22 mouse cellular contexts compared by ENCODE assay signal in the genomic region with DNA sequence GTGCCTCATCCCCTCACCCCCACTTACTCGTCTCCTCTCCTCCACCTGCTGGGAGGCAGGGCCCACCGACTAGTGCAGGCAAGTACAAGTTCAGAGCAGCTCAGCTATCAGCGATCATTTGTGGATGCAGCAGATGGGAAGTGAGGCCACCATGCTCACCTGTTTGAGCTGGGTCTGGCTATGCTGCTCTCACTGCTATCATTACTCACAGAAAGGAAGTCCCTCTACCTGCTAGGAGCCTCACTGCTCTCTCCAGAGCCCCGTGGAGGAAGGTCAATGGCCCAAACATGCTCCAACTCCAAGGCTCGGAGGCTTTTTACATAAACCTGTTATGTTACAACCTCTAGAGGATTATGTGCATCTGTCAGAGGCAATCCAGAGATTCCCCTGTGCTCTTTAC. TPM values are rescaled to one million over a fixed set of nuclear protein-coding genes. Genes with fewer than 3 reads are reported as not detected.
"Had no signal": no experiment of that assay in that cellular context is flagged by ENCODE, and none has a peak within 500 bp of the region (broad histone marks: within the 10 kb centered on the region; RNA-seq: fewer than 3 reads in every experiment).

No protein-coding gene starts in this region.

- H3K9ac ChIP-seq: limb, embryonic 12.5 days; limb, embryonic 15.5 days; liver, embryonic 14.5 days; liver, postnatal 0 days; lung, embryonic 14.5 days; neural tube, embryonic 13.5 days had no signal

- H3K4me2 ChIP-seq: limb, embryonic 12.5 days; limb, embryonic 15.5 days; liver, embryonic 11.5 days; lung, embryonic 14.5 days; neural tube, embryonic 13.5 days had no signal

- DNase-seq: kidney, adult 9 months; kidney, postnatal 14 days; kidney, postnatal 4 days; left cerebral cortex, postnatal 4 days; liver, postnatal 0 days; lung, embryonic 14.5 days; retina, postnatal 1 day; thymus, adult 2 months; thymus, postnatal 14 days; thymus, postnatal 4 days had no signal

- H3K27me3 ChIP-seq: limb, embryonic 12.5 days; limb, embryonic 15.5 days; neural tube, embryonic 13.5 days had no signal

- H3K27ac ChIP-seq: limb, embryonic 12.5 days; limb, embryonic 15.5 days; liver, embryonic 14.5 days; macrophage; neural tube, embryonic 13.5 days; stomach, postnatal 0 days had no signal

- ATAC-seq: liver, postnatal 0 days; lung, postnatal 0 days; midbrain, embryonic 16.5 days had no signal

- H3K4me3 ChIP-seq: limb, embryonic 12.5 days; limb, embryonic 15.5 days; myocyte; neural tube, embryonic 13.5 days had no signal

- H3K9me3 ChIP-seq: limb, embryonic 12.5 days; limb, embryonic 15.5 days; neural tube, embryonic 13.5 days had no signal

RNA-seq across cellular contexts. Expression of a gene that starts 18.0 kb away (rescaled TPM):
- total RNA-seq: monocyte, adult 5-6 weeks; neutrophil, adult 5-6 weeks had no signal
- polyA plus RNA-seq: macrophage had no signal
